Mouse (Mus musculus) heart, embryonic 13.5 days (tissue): Measurements from ENCODE around the gene Olfr49. TPM values are rescaled to one million over a fixed set of nuclear protein-coding genes. Genes with fewer than 3 reads are reported as not detected.

Experiments
- ATAC-seq: fragments of 200-750 bp; cut with Nextera tagmentation; 2 replicates; pipeline ENCODE4 v1.8.0; 2017; ENCODE audit warnings: moderate TSS enrichment; ENCODE audit not compliant: insufficient number of reproducible peaks, low FRiP score, low TSS enrichment; ENCODE audit errors: extremely low read depth
- H3K27ac ChIP-seq: fragments of 300-500 bp; sonication (generic); replicated peaks from 2 replicates; pipeline ENCODE4 v1.5.1; 2015; ENCODE audit warnings: moderate library complexity, mild to moderate bottlenecking, inconsistent platforms
- H3K27me3 ChIP-seq: fragments of 300-500 bp; sonication (generic); replicated peaks from 2 replicates; pipeline ENCODE4 v1.6.1; 2015; ENCODE audit warnings: mild to moderate bottlenecking, inconsistent platforms
- H3K36me3 ChIP-seq: fragments of 300-500 bp; sonication (generic); 2 replicates; pipeline ENCODE4 v1.6.1; 2015; ENCODE audit warnings: mild to moderate bottlenecking, inconsistent platforms
- H3K4me1 ChIP-seq: fragments of 300-500 bp; sonication (generic); 2 replicates; pipeline ENCODE4 v1.6.1; 2015; ENCODE audit warnings: inconsistent platforms
- H3K4me2 ChIP-seq: fragments of 300-500 bp; sonication (generic); 2 replicates; pipeline ENCODE4 v1.6.1; 2015; ENCODE audit warnings: inconsistent platforms, mild to moderate bottlenecking, moderate library complexity
- H3K4me3 ChIP-seq: fragments of 300-500 bp; sonication (generic); 2 replicates; pipeline ENCODE4 v1.5.1; 2015; ENCODE audit warnings: moderate library complexity, mild to moderate bottlenecking, inconsistent platforms
- H3K9ac ChIP-seq: fragments of 300-500 bp; sonication (generic); 2 replicates; pipeline ENCODE4 v1.6.1; 2015; ENCODE audit warnings: inconsistent platforms, mild to moderate bottlenecking, moderate library complexity
- H3K9me3 ChIP-seq: fragments of 300-500 bp; sonication (generic); 2 replicates; pipeline ENCODE4 v1.6.1; 2016; ENCODE audit warnings: inconsistent platforms
- WGBS: fragments of 180-500 bp; shearing (Covaris S2); methylation state at CpG from one replicate; pipeline ENCODE4 v1.1.7; 2015; ENCODE audit warnings: mixed read lengths; 5-methylcytosine and 5-hydroxymethylcytosine counted together
- polyA plus RNA-seq: library from polyadenylated mRNA; unstranded; fragments of >200 nt; fragmentation: Nextera tagmentation; extraction: Ambion mirVana; gene quantifications from 2 replicates; pipeline ENCODE4 v1.2.1, GENCODE M21; 2015

Gene Olfr49
- polyA plus RNA-seq, 1 experiment from 2014 or later: not detected

DNA sequence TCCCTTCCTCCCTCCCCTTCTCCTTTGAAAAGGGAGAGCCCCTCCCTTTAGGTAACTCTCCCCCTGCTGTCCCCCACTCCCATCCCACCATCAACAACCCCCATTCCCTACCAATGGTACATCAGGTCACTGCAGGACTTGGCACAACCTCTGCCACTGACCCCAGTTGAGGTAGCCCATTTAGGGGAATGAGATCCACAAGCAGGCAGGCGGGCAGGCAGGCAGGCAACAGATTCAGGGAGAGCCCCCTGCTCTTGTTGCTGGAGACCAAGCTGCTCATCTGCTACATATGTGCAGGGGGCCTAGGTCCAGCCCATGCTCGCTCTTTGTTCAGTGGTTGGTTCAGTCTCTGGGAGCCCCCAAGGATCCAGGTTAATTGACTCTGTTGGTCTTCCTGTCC, 8.3 kb downstream of the Olfr49 start:
- Histone ChIP-seq H3K27ac (no peak overlapping the region), H3K27me3 (peaks cover 3% of the 10 kb centered on the region), H3K9ac (no peak overlapping the region), H3K36me3 (no peaks in the 10 kb centered on the region), H3K4me3 (no peak overlapping the region), H3K4me1 (no peaks in the 10 kb centered on the region), H3K4me2 (no peak overlapping the region), H3K9me3 (no peaks in the 10 kb centered on the region)
- WGBS: 76% methylated on average over 2 of the region's 2 CpGs
- ATAC-seq: no peak

DNA sequence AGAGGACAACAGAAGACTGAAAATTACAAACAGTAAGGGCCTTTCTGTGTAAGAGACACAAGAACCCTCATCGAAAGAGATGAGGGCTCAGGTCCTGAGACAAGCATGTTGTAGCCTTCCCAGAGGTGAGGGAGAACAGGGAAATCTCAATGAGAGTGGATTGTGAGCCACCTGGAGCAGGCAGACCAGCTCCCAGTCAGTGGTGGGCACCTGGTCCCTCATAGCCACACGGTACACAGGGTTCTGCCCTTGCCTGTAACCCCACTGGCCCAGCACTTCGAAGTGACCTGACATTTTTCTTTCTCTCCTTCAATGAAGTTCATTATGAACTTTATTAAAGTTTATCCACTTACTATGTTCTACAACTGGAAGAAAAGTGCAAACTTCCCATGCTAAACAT, 12.0 kb downstream of the Olfr49 start:
- Histone ChIP-seq H3K27me3 (no peaks in the 10 kb centered on the region), H3K27ac (no peak overlapping the region), H3K36me3 (peaks cover 24% of the 10 kb centered on the region), H3K4me2 (no peak overlapping the region), H3K4me1 (no peaks in the 10 kb centered on the region), H3K4me3 (no peak overlapping the region), H3K9ac (no peak overlapping the region), H3K9me3 (no peaks in the 10 kb centered on the region)
- WGBS: 76% methylated on average over 3 of the region's 3 CpGs
- no peak for ATAC-seq

DNA sequence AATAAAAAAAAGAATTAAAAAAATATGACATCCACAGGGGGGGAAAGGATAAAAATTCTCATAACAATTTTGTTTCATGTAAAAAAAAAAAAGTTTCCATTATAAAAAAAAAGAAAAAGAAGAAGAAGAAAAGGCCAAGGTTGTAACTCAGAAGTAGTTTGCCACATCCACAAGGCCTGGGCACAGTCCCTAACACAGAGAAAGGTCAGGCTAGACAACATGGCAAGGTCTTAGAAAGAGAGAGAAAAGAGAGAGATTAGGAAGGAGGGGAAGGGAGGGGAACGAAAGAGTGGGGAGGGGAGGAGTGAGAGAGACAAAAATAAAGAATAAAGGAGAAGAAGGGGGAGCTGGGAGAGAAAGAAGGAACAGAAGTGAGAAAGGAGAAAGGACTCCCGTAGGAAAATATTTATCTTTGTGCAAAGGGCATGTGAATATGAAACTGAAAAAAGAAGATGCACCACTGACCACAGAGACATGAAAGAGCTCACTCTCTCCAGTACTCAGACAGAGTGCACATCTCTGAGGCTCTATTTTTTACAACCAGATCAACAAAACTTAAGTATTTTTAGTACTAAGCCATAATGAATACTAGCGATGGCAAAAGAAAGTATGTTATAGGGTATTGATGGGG, 12.6 kb downstream of the Olfr49 start:
- no peak for ATAC-seq
- H3K4me3 ChIP-seq: no peak overlapping the region
- no peak overlapping the region for H3K4me2 ChIP-seq
- H3K9ac ChIP-seq: no peak overlapping the region
- H3K4me1 ChIP-seq: no peaks in the 10 kb centered on the region
- 84% methylated on average over 3 of the region's 3 CpGs for WGBS
- no peaks in the 10 kb centered on the region for H3K9me3 ChIP-seq
- no peak overlapping the region for H3K27ac ChIP-seq
- no peaks in the 10 kb centered on the region for H3K27me3 ChIP-seq
- peaks cover 31% of the 10 kb centered on the region for H3K36me3 ChIP-seq

DNA sequence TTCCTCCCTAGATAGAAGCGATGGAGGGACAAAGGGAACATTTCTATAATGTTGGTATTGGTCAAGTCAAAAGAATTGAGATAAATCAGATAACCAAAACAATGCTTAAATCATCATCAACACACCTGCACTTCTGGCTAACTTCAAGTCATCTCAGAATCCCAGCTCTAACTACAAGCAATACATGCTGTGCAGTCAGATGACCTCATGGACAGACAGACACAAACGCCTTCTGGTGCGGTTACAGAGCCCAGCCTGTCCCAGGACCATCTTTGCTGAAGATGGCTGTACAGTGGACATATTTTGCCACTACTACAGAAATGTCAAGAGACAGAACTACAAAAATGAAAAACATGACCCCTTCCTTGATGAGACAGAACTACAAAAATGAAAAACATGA, 14.3 kb downstream of the Olfr49 start:
- 88% methylated on average over 3 of the region's 3 CpGs for WGBS
- H3K36me3 ChIP-seq: peaks cover 43% of the 10 kb centered on the region
- H3K4me3 ChIP-seq: no peak overlapping the region
- no peak for ATAC-seq
- H3K9me3 ChIP-seq: no peaks in the 10 kb centered on the region
- peaks cover under 1% of the 10 kb centered on the region for H3K4me1 ChIP-seq
- no peak overlapping the region for H3K27ac ChIP-seq
- no peak overlapping the region for H3K9ac ChIP-seq
- H3K27me3 ChIP-seq: no peaks in the 10 kb centered on the region
- H3K4me2 ChIP-seq: no peak overlapping the region

DNA sequence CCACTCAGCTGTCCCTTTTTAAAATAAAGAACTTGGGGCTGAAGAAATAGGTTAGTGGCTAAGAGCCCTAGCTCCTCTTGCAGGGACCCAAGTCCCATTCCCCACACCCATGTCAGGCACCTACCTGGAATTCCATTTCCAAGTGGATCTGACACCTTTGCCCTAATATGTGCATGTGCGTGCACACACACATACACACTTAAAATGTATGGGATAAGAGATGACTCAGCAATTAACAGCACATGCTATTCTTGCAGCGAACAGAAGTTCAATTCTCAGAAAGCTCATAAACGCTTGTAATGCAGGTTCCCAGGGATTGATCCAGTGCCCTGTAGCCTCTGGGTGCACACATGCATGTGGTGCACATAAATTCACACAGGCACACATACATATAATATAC, 15.2 kb downstream of the Olfr49 start:
- Histone ChIP-seq H3K4me2 (no peak overlapping the region), H3K36me3 (peaks cover 52% of the 10 kb centered on the region), H3K27ac (no peak overlapping the region), H3K9ac (no peak overlapping the region), H3K4me1 (peaks cover 7% of the 10 kb centered on the region), H3K9me3 (no peaks in the 10 kb centered on the region), H3K4me3 (no peak overlapping the region), H3K27me3 (no peaks in the 10 kb centered on the region)
- no peak for ATAC-seq
- WGBS: 89% methylated on average over 3 of the region's 3 CpGs

DNA sequence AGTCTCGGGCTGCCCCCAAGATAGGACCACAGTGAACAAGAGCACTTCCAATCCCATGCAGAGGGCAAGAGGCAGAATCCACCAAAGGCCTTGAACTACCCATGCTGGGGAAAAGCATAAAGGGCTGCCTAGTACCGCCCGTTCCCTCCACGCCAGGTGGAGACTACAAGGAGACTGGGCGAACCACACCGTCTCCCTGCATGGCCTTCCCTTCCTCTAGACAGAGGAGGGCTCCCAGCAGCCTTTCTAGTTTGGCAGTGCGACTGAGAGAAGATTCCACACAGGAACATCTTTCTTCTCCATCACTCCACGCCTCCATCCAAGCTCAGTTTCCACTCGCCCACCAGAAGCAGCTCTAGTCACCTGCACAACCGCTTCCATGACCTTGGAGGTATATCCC, 16.8 kb downstream of the Olfr49 start:
- no peak for ATAC-seq
- H3K4me3 ChIP-seq: no peak overlapping the region
- H3K9me3 ChIP-seq: no peaks in the 10 kb centered on the region
- H3K4me1 ChIP-seq: peaks cover 13% of the 10 kb centered on the region
- WGBS: 88% methylated on average over 10 of the region's 10 CpGs
- peaks cover 65% of the 10 kb centered on the region for H3K36me3 ChIP-seq
- no peak overlapping the region for H3K9ac ChIP-seq
- no peaks in the 10 kb centered on the region for H3K27me3 ChIP-seq
- H3K4me2 ChIP-seq: no peak overlapping the region
- H3K27ac ChIP-seq: no peak overlapping the region

DNA sequence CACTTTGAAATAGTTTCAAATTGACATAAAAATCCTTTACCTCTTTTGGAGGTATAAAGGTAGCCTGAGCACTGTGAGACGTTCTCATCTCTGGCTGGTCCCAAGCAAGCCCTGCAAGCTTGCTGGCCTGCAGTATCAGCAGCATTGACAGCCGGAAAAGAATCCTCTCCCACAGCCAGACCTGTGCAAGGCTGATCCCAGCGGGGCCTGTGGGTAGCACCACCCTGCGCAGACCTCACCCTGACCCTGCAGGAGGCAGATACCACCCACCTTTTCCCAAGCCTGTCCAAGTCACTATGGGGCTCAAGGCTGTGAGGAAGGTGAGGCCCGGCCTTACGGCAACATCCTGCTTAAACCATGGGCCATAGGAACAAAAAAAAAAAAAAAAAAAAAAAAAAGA, 18.8 kb downstream of the Olfr49 start:
- 61% methylated on average over 6 of the region's 6 CpGs for WGBS

DNA sequence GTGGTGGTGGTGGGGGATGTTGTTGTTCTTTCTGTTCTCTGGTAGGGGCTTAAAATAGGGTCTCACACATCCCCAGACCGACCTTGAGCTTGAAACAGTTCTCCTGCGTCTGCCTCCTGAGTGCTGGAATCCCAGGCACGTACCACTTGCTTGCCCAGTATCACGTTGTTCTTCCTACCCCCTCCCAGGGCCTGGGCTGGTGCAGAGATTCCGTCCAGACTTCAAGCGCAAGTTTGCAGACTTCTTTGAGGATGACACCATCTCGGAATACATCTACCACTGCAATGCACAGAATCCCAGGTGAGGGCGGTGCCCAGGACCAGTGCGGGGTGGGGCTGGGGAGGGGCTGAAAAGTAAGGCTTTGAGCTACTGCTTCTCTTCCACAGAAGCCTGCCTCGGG, 19.6 kb downstream of the Olfr49 start:
- WGBS: 39% methylated on average over 10 of the region's 10 CpGs
- Histone ChIP-seq H3K4me3 (peak overlapping the region; percentile 24), H3K4me1 (peaks cover 31% of the 10 kb centered on the region), H3K27me3 (no peaks in the 10 kb centered on the region), H3K9me3 (no peaks in the 10 kb centered on the region), H3K36me3 (peaks cover 78% of the 10 kb centered on the region), H3K9ac (peak overlapping the region; percentile 59), H3K4me2 (peak overlapping the region; percentile 46), H3K27ac (peak overlapping the region; percentile 83)
- ATAC-seq: no peak

More for the DNA sequence above, 18.8 kb downstream of the Olfr49 start:
- H3K9ac ChIP-seq: no peak overlapping the region
- peaks cover 23% of the 10 kb centered on the region for H3K4me1 ChIP-seq
- no peaks in the 10 kb centered on the region for H3K27me3 ChIP-seq
- no peak overlapping the region for H3K4me3 ChIP-seq
- peaks cover 79% of the 10 kb centered on the region for H3K36me3 ChIP-seq
- H3K27ac ChIP-seq: no peak overlapping the region
- H3K9me3 ChIP-seq: no peaks in the 10 kb centered on the region
- H3K4me2 ChIP-seq: no peak overlapping the region
- no peak for ATAC-seq

DNA sequence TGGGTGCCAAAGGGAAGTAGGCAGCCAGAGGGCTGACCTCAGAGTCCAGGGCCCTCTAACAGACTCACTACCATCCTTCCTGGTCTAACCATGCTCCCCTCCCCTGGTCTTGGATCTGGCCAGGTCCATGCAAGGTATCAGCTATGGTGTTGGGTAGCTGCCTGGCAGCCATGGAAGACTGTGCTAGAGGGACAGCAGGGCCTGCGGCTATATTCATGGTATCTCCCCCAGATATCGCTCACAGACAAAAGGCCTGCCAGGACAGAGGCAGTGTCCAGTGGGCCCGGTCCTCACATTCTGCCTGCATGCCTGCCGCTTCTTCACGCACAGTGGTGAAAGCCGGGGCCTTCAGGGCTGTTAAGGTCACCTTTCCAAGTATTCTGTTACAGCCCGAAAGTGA, 20.5 kb downstream of the Olfr49 start:
- Histone ChIP-seq H3K4me3 (no peak overlapping the region), H3K9me3 (no peaks in the 10 kb centered on the region), H3K27ac (peak overlapping the region; percentile 83), H3K36me3 (peaks cover 71% of the 10 kb centered on the region), H3K4me1 (peaks cover 37% of the 10 kb centered on the region), H3K9ac (no peak overlapping the region), H3K27me3 (no peaks in the 10 kb centered on the region), H3K4me2 (no peak overlapping the region)
- no peak for ATAC-seq
- WGBS: 64% methylated on average over 7 of the region's 7 CpGs

DNA sequence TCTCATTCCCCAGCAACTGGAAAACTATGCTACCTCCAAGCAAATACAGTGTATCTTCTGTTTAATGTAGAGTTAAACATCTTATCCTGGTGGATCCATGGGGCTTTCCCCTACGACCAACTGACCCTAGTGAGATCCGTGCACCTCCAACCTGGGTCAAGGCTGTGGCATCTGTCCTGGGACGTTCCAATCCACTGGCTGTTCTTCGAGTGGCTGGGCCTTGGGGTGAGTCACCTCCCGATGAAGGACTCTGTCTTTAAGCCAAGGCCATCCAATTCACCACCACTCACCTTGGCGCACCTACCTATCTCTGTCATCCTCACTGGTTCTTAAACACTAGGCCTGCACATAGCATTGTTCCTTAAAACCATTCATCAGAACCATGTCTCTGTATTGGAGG, 21.6 kb downstream of the Olfr49 start:
- ATAC-seq: no peak
- Histone ChIP-seq H3K27ac (no peak overlapping the region), H3K27me3 (no peaks in the 10 kb centered on the region), H3K9me3 (no peaks in the 10 kb centered on the region), H3K4me2 (no peak overlapping the region), H3K4me3 (no peak overlapping the region), H3K36me3 (peaks cover 60% of the 10 kb centered on the region), H3K9ac (no peak overlapping the region), H3K4me1 (peaks cover 45% of the 10 kb centered on the region)
- WGBS: 91% methylated on average over 6 of the region's 6 CpGs

DNA sequence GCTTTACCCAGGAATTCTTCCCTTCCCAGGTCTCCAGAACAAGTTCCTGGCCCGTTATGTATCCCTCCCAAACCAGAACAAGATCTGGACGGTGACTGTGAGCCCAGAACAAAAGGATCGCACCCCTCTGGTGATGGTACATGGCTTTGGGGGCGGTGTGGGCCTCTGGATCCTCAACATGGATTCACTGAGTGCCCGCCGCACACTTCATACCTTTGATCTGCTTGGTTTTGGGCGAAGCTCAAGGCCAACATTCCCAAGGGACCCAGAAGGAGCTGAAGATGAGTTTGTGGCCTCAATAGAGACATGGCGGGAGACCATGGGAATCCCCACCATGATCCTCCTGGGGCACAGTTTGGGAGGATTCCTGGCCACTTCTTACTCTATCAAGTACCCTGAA, 22.1 kb downstream of the Olfr49 start:
- Histone ChIP-seq H3K4me2 (no peak overlapping the region), H3K27ac (no peak overlapping the region), H3K4me1 (peaks cover 45% of the 10 kb centered on the region), H3K27me3 (no peaks in the 10 kb centered on the region), H3K4me3 (no peak overlapping the region), H3K36me3 (peaks cover 55% of the 10 kb centered on the region), H3K9me3 (no peaks in the 10 kb centered on the region), H3K9ac (no peak overlapping the region)
- ATAC-seq: no peak
- 91% methylated on average over 8 of the region's 8 CpGs for WGBS

DNA sequence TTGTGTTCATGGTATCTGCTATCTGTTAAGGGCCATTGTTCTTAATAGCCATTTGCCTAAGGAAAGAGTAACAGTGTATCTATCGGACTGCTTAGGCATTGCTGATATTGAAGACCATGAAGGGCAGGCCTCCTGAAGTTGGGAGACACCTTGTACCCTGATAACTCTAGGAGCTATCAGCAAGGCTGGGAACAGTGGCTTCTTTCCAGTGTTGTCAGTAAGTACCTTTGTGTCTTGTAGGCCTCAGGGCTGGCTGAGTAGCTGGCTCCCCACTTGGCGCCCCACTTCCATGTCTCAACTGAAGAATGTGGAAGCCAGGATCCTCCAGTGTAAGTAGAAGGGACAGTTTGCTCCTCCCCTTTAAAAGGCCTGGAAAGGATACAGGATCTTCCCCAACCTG, 23.4 kb downstream of the Olfr49 start:
- no peaks in the 10 kb centered on the region for H3K9me3 ChIP-seq
- H3K36me3 ChIP-seq: peaks cover 42% of the 10 kb centered on the region
- WGBS: 73% methylated on average over 2 of the region's 2 CpGs
- no peak overlapping the region for H3K9ac ChIP-seq
- no peak overlapping the region for H3K27ac ChIP-seq
- no peaks in the 10 kb centered on the region for H3K27me3 ChIP-seq
- no peak overlapping the region for H3K4me3 ChIP-seq
- no peak overlapping the region for H3K4me2 ChIP-seq
- H3K4me1 ChIP-seq: peaks cover 45% of the 10 kb centered on the region
- ATAC-seq: no peak
